Mouse (Mus musculus) left cerebral cortex, postnatal 36 days (tissue): ENCODE measurements around the gene Gm21958. TPM values are rescaled to one million over a fixed set of nuclear protein-coding genes. Genes with fewer than 3 reads are reported as not detected.

ENCODE experiments used
- DNase-seq, 2 experiments: peaks; one replicate each; pipeline ENCODE4 v3.0.0; 2021 to 2022; ENCODE audit warnings: low spot score in 2 of 2, mixed read lengths in 1 of 2
- intact Hi-C: fragments of 180-260 bp; cut with DNase I; formaldehyde crosslinking; loops from one replicate; pipeline ENCODE4 v1.15.1; 2025
- total RNA-seq, 2 experiments: library from RNA; stranded (reverse); gene quantifications; 2 replicates each; pipeline ENCODE4 v1.2.3; 2021

Gene Gm21958
- not detected for total RNA-seq

GRCm38 (mm10) chr3:54714253-54714652 is at the start of gene Gm21958:
Gene Gm21958, minus strand, starts transcription at chr3:54714353.
- intact Hi-C loops: no loop called here

GRCm38 (mm10) chr3:54761258-54761657 is 47.1 kb upstream of the Gm21958 start:
- intact Hi-C loops: no loop called here

More at GRCm38 (mm10) chr3:54714253-54714652, at the start of gene Gm21958:
- DNase-seq: no peak

GRCm38 (mm10) chr3:54760321-54761115 is 46.4 kb upstream of the Gm21958 start:
- DNase-seq: no peak
- intact Hi-C loops: no loop called here

More at GRCm38 (mm10) chr3:54761258-54761657, 47.1 kb upstream of the Gm21958 start:
- no peak for DNase-seq

GRCm38 (mm10) chr3:54759211-54759610 is 45.1 kb upstream of the Gm21958 start:
- DNase-seq: no peak
- intact Hi-C loops: no loop called here

GRCm38 (mm10) chr3:54757446-54757845 is 43.3 kb upstream of the Gm21958 start:
- DNase-seq: no peak
- intact Hi-C loops: no loop called here

- peak; percentile 58 to 59 for DNase-seq
- intact Hi-C loops: no loop called here
These were observed 41.9 kb upstream of the Gm21958 start for GRCm38 (mm10) chr3:54756058-54756457.

- peak; percentile 60 to 72 for DNase-seq
- intact Hi-C loops: no loop called here
These were observed 41.2 kb upstream of the Gm21958 start, which contains the start of gene Smad9 for GRCm38 (mm10) chr3:54755145-54756041. Gene Smad9, plus strand, starts transcription at chr3:54755582.

- intact Hi-C loops: no loop called here
- DNase-seq: no peak
These were observed 39.3 kb upstream of the Gm21958 start for GRCm38 (mm10) chr3:54753411-54753810.

GRCm38 (mm10) chr3:54745799-54746198 is 31.6 kb upstream of the Gm21958 start:
- intact Hi-C loops: no loop called here
- no peak for DNase-seq

GRCm38 (mm10) chr3:54741965-54742364 is 27.8 kb upstream of the Gm21958 start:
- intact Hi-C loops: no loop called here
- no peak for DNase-seq

- no peak for DNase-seq
- intact Hi-C loops: no loop called here
These were observed 23.2 kb upstream of the Gm21958 start for GRCm38 (mm10) chr3:54737317-54737716.

- intact Hi-C loops: no loop called here
These were observed 22.2 kb upstream of the Gm21958 start for GRCm38 (mm10) chr3:54736101-54736927.

GRCm38 (mm10) chr3:54735247-54736046 is 21.3 kb upstream of the Gm21958 start, which contains the start of the genes Exosc8 and Alg5:
Gene Exosc8, minus strand, starts transcription at chr3:54735393.
Gene Alg5, plus strand, starts transcription at chr3:54735539.
- intact Hi-C loops: loop anchor here (2.0 kb wide), 1 partner anchor 71 kb away; the partner anchor contains the start of gene Rfxap
- DNase-seq: peak; percentile 90 to 94

More at GRCm38 (mm10) chr3:54736101-54736927, 22.2 kb upstream of the Gm21958 start:
- DNase-seq: peak in 1 of 2 experiments; percentile 22

GRCm38 (mm10) chr3:54734411-54735246 is 20.5 kb upstream of the Gm21958 start:
- DNase-seq: peak; percentile 90 to 91
- intact Hi-C loops: loop anchor here (2.0 kb wide), 1 partner anchor 72 kb away; the partner anchor contains the start of gene Rfxap

- no peak for DNase-seq
- intact Hi-C loops: no loop called here
These were observed 18.2 kb upstream of the Gm21958 start for GRCm38 (mm10) chr3:54732371-54732770.

GRCm38 (mm10) chr3:54731626-54732150 is 17.5 kb upstream of the Gm21958 start:
- intact Hi-C loops: no loop called here
- no peak for DNase-seq

GRCm38 (mm10) chr3:54728100-54728499 is 13.9 kb upstream of the Gm21958 start:
- intact Hi-C loops: no loop called here
- DNase-seq: no peak
